Mouse (Mus musculus): ENCODE measurements at regions not wholly inside any gene's neighbourhood (a gene's known extent, or its start where the extent isn't known, plus 50 kb on each side); places are given as distances from the start of the nearest gene placed in this dataset.

- no peak for TF ChIP-seq EP300 (IDR thresholded peaks at IDR 0.05)
- no peak for TF ChIP-seq CTCF (IDR thresholded peaks at IDR 0.05)
Measured at GRCm38 (mm10) chr3:128415568-128415967, 519.4 kb upstream of the Fam241a start.

Measured in lung, postnatal 0 days (tissue).